Mouse (Mus musculus) liver, embryonic 11.5 days (tissue): ENCODE data around the gene Flt1. TPM values are rescaled to one million over a fixed set of nuclear protein-coding genes. Genes with fewer than 3 reads are reported as not detected.

Source experiments
- polyA plus RNA-seq: library from polyadenylated mRNA; unstranded; fragments of >200 nt; fragmentation: Nextera tagmentation; extraction: Ambion mirVana; gene quantifications from 2 replicates; pipeline ENCODE4 v1.2.1, GENCODE M21; 2014

Gene Flt1
- polyA plus RNA-seq, 1 experiment from 2014 or later: 11.5 TPM

Other genes starting within 250 kb of the Flt1 start
- gene Pomp, start 134.4 kb upstream of the Flt1 start, polyA plus RNA-seq: 430 and 458 TPM in 2 replicates
- 13.9 and 14.1 TPM in 2 replicates for gene Slc46a3, start 168.8 kb upstream of the Flt1 start, polyA plus RNA-seq
- gene Mtus2, start 231.3 kb upstream of the Flt1 start, polyA plus RNA-seq: 3.2 and 3.9 TPM in 2 replicates